Mouse (Mus musculus) kidney, postnatal 14 days (tissue): ENCODE data around the gene Gltp.
A peak's percentile ranks its signal among the peaks of the same experiment; 100 is the strongest.

Experiments used
- DNase-seq: peaks from one replicate; pipeline ENCODE4 v3.0.0; 2022; ENCODE audit warnings: mixed read lengths

The Gltp gene

GRCm38 (mm10) chr5:114702403-114703392 is 11.9 kb upstream of the Gltp start:
- DNase-seq, result peak; percentile 40

GRCm38 (mm10) chr5:114699015-114699414 is 8.2 kb upstream of the Gltp start:
- DNase-seq, result no peak

- no peak for DNase-seq
These were observed 7.4 kb upstream of the Gltp start for GRCm38 (mm10) chr5:114698044-114698746.

- DNase-seq, result no peak
These were observed 6.2 kb upstream of the Gltp start for GRCm38 (mm10) chr5:114696939-114697338.

GRCm38 (mm10) chr5:114695775-114696174 is 5.0 kb upstream of the Gltp start:
- no peak for DNase-seq

- peak; percentile 68 for DNase-seq
These were observed 951 bp downstream of the Gltp start for GRCm38 (mm10) chr5:114689700-114690366.

- DNase-seq, result no peak
These were observed 2.1 kb downstream of the Gltp start for GRCm38 (mm10) chr5:114688703-114689102.

- DNase-seq, result no peak
These were observed 2.9 kb downstream of the Gltp start for GRCm38 (mm10) chr5:114687901-114688300.

GRCm38 (mm10) chr5:114686726-114687210 is 4.0 kb downstream of the Gltp start:
- no peak for DNase-seq

- no peak for DNase-seq
These were observed 4.8 kb downstream of the Gltp start for GRCm38 (mm10) chr5:114685986-114686385.

- DNase-seq, result no peak
These were observed 9.1 kb downstream of the Gltp start for GRCm38 (mm10) chr5:114681717-114682116.

- DNase-seq, result no peak
These were observed 10.0 kb downstream of the Gltp start for GRCm38 (mm10) chr5:114680676-114681285.

GRCm38 (mm10) chr5:114679841-114680591 is 10.8 kb downstream of the Gltp start:
- DNase-seq, result no peak

- no peak for DNase-seq
These were observed 16.2 kb downstream of the Gltp start for GRCm38 (mm10) chr5:114674594-114674993.

- DNase-seq, result no peak
These were observed 17.7 kb downstream of the Gltp start for GRCm38 (mm10) chr5:114673114-114673513.

GRCm38 (mm10) chr5:114669014-114669413 is 21.8 kb downstream of the Gltp start:
- no peak for DNase-seq

- DNase-seq, result peak; percentile 99
These were observed 23.4 kb downstream of the Gltp start for GRCm38 (mm10) chr5:114667228-114667856.

GRCm38 (mm10) chr5:114666659-114667058 is 24.1 kb downstream of the Gltp start:
- DNase-seq, result no peak

- DNase-seq, result peak; percentile 61
These were observed 26.0 kb downstream of the Gltp start for GRCm38 (mm10) chr5:114664750-114665149.

GRCm38 (mm10) chr5:114664139-114664538 is 26.6 kb downstream of the Gltp start:
- DNase-seq, result no peak

GRCm38 (mm10) chr5:114661029-114661428 is 29.8 kb downstream of the Gltp start:
- DNase-seq, result no peak
